Mouse (Mus musculus) heart, adult 2 months (tissue): ENCODE measurements around the gene Cbx6. TPM values are rescaled to one million over a fixed set of nuclear protein-coding genes. Genes with fewer than 3 reads are reported as not detected.

Experiments
- DNase-seq, 2 experiments: peaks; one replicate each; pipeline ENCODE4 v3.0.0; 2021
- H3K27ac ChIP-seq: fragments of 200-600 bp; 2 replicates; pipeline ENCODE4 v1.8.1; 2022
- H3K27me3 ChIP-seq: fragments of 200-500 bp; 2 replicates; pipeline ENCODE4 v1.6.1; 2012; ENCODE audit warnings: mild to moderate bottlenecking, low read length, inconsistent platforms, mixed read lengths; ENCODE audit not compliant: control insufficient read depth, insufficient read depth
- H3K36me3 ChIP-seq: fragments of 200-500 bp; 2 replicates; pipeline ENCODE4 v1.6.1; 2012; ENCODE audit warnings: low read length, inconsistent platforms; ENCODE audit not compliant: control insufficient read depth, insufficient read depth
- H3K4me1 ChIP-seq: fragments of 200-500 bp; 2 replicates; pipeline ENCODE4 v1.6.1; 2011; ENCODE audit warnings: low read length; ENCODE audit not compliant: control insufficient read depth, insufficient read depth
- H3K4me3 ChIP-seq: fragments of 200-600 bp; 2 replicates; pipeline ENCODE4 v1.8.1; 2022
- H3K79me2 ChIP-seq: fragments of 200-500 bp; replicated peaks from 2 replicates; pipeline ENCODE4 v1.6.1; 2012; ENCODE audit warnings: mild to moderate bottlenecking, inconsistent platforms, low read length, moderate library complexity, mixed read lengths; ENCODE audit not compliant: control insufficient read depth, insufficient read depth
- H3K9ac ChIP-seq: fragments of 200-500 bp; 2 replicates; pipeline ENCODE4 v1.6.1; 2012; ENCODE audit warnings: low read depth, mild to moderate bottlenecking, control low read depth, inconsistent platforms, low read length, mixed read lengths
- CTCF ChIP-seq: fragments of 200-600 bp; IDR thresholded peaks from 2 replicates; pipeline ENCODE4 v1.8.1; 2022; ENCODE audit warnings: antibody characterized with exemption, mild to moderate bottlenecking, moderate library complexity
- EP300 ChIP-seq: fragments of 200-500 bp; IDR thresholded peaks from 2 replicates; pipeline ENCODE4 v1.6.1; 2011; ENCODE audit warnings: low read depth, low read length, control low read depth; ENCODE audit not compliant: insufficient read depth
- POLR2A ChIP-seq: fragments of 200-500 bp; IDR thresholded peaks from 2 replicates; pipeline ENCODE4 v1.6.1; 2011; ENCODE audit warnings: mild to moderate bottlenecking, low read depth, low read length, control low read depth; ENCODE audit not compliant: insufficient read depth
- WGBS: fragments of 180-500 bp; shearing (Covaris S2); methylation state at CpG from one replicate; pipeline ENCODE4 v1.1.7; 2018; 5-methylcytosine and 5-hydroxymethylcytosine counted together
- intact Hi-C: fragments of 180-260 bp; cut with DNase I; formaldehyde crosslinking; loops from one replicate; pipeline ENCODE4 v1.15.1; 2025
- polyA plus RNA-seq: library from polyadenylated mRNA; depleted of rRNA; stranded (reverse); fragments of >200 nt; gene quantifications from 2 replicates; pipeline ENCODE4 v1.2.3, GENCODE M21; 2012
- total RNA-seq, 2 experiments: library from RNA; stranded (reverse); gene quantifications; 2 replicates each; pipeline ENCODE4 v1.2.3; 2021

Gene Cbx6
- total and polyA plus RNA-seq, 3 experiments, result 21.1 to 22.9 (median 21.3) TPM

- intact Hi-C loops, result no loop called here
- H3K9ac ChIP-seq, result no peak overlapping the region
- no peaks in the 10 kb centered on the region for H3K27me3 ChIP-seq
- WGBS, result 74% methylated on average over 12 of the region's 12 CpGs
- TF ChIP-seq POLR2A (no peak), CTCF (no peak), EP300 (no peak)
- H3K27ac ChIP-seq, result no peak overlapping the region
- no peaks in the 10 kb centered on the region for H3K79me2 ChIP-seq
- H3K4me3 ChIP-seq, result no peak overlapping the region
- H3K36me3 ChIP-seq, result no peaks in the 10 kb centered on the region
- no peaks in the 10 kb centered on the region for H3K4me1 ChIP-seq
- no peak for DNase-seq
Measured at GRCm38 (mm10) chr15:79796256-79796655, 38.2 kb downstream of the Cbx6 start.

DNA sequence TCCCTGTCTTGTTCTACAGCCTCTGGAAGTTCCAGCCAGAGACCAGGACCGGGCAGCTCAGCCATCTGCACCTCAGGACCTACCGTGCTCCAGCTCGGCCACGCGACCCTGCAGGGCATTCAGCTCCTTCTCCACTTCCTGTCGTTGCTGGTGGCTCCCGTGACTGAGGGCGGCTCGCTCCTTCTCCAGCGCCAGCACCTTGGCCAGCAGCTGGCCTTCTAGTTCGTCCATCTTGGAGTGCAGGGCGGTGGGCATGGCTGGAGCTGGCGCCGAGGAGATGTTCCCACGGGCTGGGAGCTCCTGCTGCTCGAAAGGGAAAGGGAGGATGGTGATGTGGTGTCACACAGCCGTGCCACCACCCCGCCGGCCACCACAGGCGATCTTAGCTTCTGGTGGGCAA, 40.3 kb downstream of the Cbx6 start:
- H3K9ac ChIP-seq, result no peak overlapping the region
- no peaks in the 10 kb centered on the region for H3K79me2 ChIP-seq
- no peak for TF ChIP-seq POLR2A
- TF ChIP-seq CTCF, result no peak
- TF ChIP-seq EP300, result no peak
- H3K4me1 ChIP-seq, result no peaks in the 10 kb centered on the region
- intact Hi-C loops, result no loop called here
- no peaks in the 10 kb centered on the region for H3K36me3 ChIP-seq
- H3K4me3 ChIP-seq, result no peak overlapping the region
- no peak for DNase-seq
- no peak overlapping the region for H3K27ac ChIP-seq
- H3K27me3 ChIP-seq, result no peaks in the 10 kb centered on the region
- WGBS, result 22% methylated on average over 20 of the region's 20 CpGs

- TF ChIP-seq CTCF (no peak), POLR2A (no peak), EP300 (no peak)
- Histone ChIP-seq H3K79me2 (no peaks in the 10 kb centered on the region), H3K9ac (no peak overlapping the region), H3K27ac (no peak overlapping the region), H3K27me3 (no peaks in the 10 kb centered on the region), H3K4me3 (no peak overlapping the region), H3K4me1 (no peaks in the 10 kb centered on the region), H3K36me3 (no peaks in the 10 kb centered on the region)
- 92% methylated on average over 9 of the region's 9 CpGs for WGBS
- intact Hi-C loops, result no loop called here
- DNase-seq, result no peak
Measured at GRCm38 (mm10) chr15:79793076-79793475, 41.4 kb downstream of the Cbx6 start.

- Histone ChIP-seq H3K4me1 (no peaks in the 10 kb centered on the region), H3K27ac (no peak overlapping the region), H3K4me3 (no peak overlapping the region), H3K9ac (no peak overlapping the region), H3K27me3 (no peaks in the 10 kb centered on the region), H3K36me3 (no peaks in the 10 kb centered on the region), H3K79me2 (no peaks in the 10 kb centered on the region)
- no peak for DNase-seq
- WGBS, result 35% methylated on average over 19 of the region's 19 CpGs
- intact Hi-C loops, result no loop called here
- TF ChIP-seq CTCF (no peak), EP300 (no peak), POLR2A (no peak)
Measured at GRCm38 (mm10) chr15:79792455-79792854, 42.0 kb downstream of the Cbx6 start.

GRCm38 (mm10) chr15:79791502-79791901, 43.0 kb downstream of the Cbx6 start:
- intact Hi-C loops, result no loop called here
- H3K27me3 ChIP-seq, result no peaks in the 10 kb centered on the region
- WGBS, result 7% methylated on average over 12 of the region's 12 CpGs
- H3K9ac ChIP-seq, result no peak overlapping the region
- peak; percentile 29 to 49 for DNase-seq
- H3K27ac ChIP-seq, result no peak overlapping the region
- no peaks in the 10 kb centered on the region for H3K79me2 ChIP-seq
- no peaks in the 10 kb centered on the region for H3K36me3 ChIP-seq
- no peaks in the 10 kb centered on the region for H3K4me1 ChIP-seq
- no peak overlapping the region for H3K4me3 ChIP-seq
- TF ChIP-seq EP300, result no peak
- no peak for TF ChIP-seq POLR2A
- TF ChIP-seq CTCF, result no peak

DNA sequence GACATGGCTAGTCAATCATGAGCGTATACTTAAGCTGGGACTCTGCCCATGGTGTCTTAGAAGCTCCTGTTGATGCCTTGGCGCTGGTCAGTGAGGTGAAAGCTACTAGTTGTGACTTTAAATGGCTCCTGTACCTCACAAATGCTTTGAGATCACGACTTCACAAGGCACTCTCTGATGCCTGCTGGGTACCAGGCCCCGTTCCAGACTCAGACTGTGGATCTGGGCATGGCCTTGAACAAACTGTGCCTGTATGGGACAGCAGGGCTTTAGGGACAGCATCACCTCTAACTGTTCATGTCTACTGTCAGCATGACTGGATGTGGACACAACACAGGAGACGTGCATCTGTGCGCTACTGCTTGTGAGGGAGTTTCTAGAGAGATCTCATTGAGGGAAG, 43.6 kb downstream of the Cbx6 start:
- Histone ChIP-seq H3K9ac (no peak overlapping the region), H3K4me1 (no peaks in the 10 kb centered on the region), H3K79me2 (no peaks in the 10 kb centered on the region), H3K4me3 (no peak overlapping the region), H3K27ac (no peak overlapping the region), H3K27me3 (no peaks in the 10 kb centered on the region), H3K36me3 (no peaks in the 10 kb centered on the region)
- DNase-seq, result no peak
- 80% methylated on average over 6 of the region's 6 CpGs for WGBS
- TF ChIP-seq CTCF (no peak), POLR2A (no peak), EP300 (no peak)
- intact Hi-C loops, result no loop called here
